Mouse (Mus musculus) ES-Bruce4 (cell line): Measurements from ENCODE around the gene Ryk.

ENCODE experiments used
- CTCF ChIP-seq: IDR thresholded peaks from one replicate; pipeline ENCODE4 v1.8.1; 2011; ENCODE audit warnings: low read depth, low read length
- EP300 ChIP-seq: IDR thresholded peaks from 2 replicates; pipeline ENCODE4 v1.6.1; 2011; ENCODE audit warnings: low read depth, low read length; ENCODE audit not compliant: insufficient read depth
- POLR2A ChIP-seq: IDR thresholded peaks from one replicate; pipeline ENCODE4 v1.8.1; 2011; ENCODE audit warnings: low read length; ENCODE audit not compliant: insufficient read depth

DNA sequence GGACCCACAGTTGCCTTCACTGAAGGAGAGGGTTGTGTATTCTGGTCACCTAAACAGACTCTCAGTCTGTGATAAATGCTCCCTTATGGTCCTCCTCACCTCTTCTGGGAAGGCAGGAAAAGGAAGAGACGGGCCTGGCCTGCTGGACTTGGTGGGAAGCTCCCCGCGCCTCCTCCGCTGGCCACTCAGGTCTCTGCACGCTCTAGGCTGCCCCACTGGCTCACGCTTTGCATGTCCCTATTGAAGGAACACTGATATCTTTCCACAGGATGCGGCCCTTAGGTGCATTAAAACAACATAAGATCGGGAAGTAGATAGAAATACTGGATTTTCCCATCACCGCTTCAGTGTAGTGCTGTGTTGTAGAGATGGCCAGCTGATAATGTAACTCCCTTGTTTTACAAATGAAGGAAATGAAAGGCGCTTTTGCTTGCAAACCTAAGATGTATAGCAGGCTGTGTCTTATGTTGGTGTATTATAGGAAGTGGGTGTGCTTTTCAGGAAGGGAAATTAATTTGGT, 77.9 kb downstream of the Ryk start:
- no peak for TF ChIP-seq EP300
- no peak for TF ChIP-seq POLR2A
- no peak for TF ChIP-seq CTCF
